Mouse (Mus musculus) limb, embryonic 11.5 days (tissue): ENCODE measurements around the gene Sugct. TPM values are rescaled to one million over a fixed set of nuclear protein-coding genes. Genes with fewer than 3 reads are reported as not detected.

ENCODE experiments used
- ATAC-seq: fragments of 200-750 bp; cut with Nextera tagmentation; 2 replicates; pipeline ENCODE4 v1.8.0; 2017; ENCODE audit warnings: low read depth; ENCODE audit not compliant: insufficient number of reproducible peaks, low FRiP score, low TSS enrichment
- DNase-seq: peaks from one replicate; pipeline ENCODE4 v3.0.0-alpha.2; 2015; ENCODE audit warnings: low spot score
- H3K27ac ChIP-seq: fragments of 300-500 bp; sonication (generic); replicated peaks from 2 replicates; pipeline ENCODE4 v1.5.1; 2014; ENCODE audit warnings: low read depth, mild to moderate bottlenecking, low read length
- H3K27me3 ChIP-seq: fragments of 300-500 bp; sonication (generic); 2 replicates; pipeline ENCODE4 v1.6.1; 2014; ENCODE audit warnings: mild to moderate bottlenecking, low read length, mixed read lengths; ENCODE audit not compliant: control insufficient read depth, insufficient read depth
- H3K36me3 ChIP-seq: fragments of 300-500 bp; sonication (generic); 2 replicates; pipeline ENCODE4 v1.6.1; 2014; ENCODE audit warnings: mild to moderate bottlenecking, low read length, moderate library complexity, mixed read lengths; ENCODE audit not compliant: control insufficient read depth, insufficient read depth
- H3K4me1 ChIP-seq: fragments of 300-500 bp; sonication (generic); 2 replicates; pipeline ENCODE4 v1.6.1; 2014; ENCODE audit warnings: low read length, mixed read lengths; ENCODE audit not compliant: control insufficient read depth, insufficient read depth
- H3K4me2 ChIP-seq: fragments of 300-500 bp; sonication (generic); 2 replicates; pipeline ENCODE4 v1.6.1; 2014; ENCODE audit warnings: low read depth, mild to moderate bottlenecking, moderate library complexity; ENCODE audit not compliant: severe bottlenecking
- H3K4me3 ChIP-seq: fragments of 300-500 bp; sonication (generic); 2 replicates; pipeline ENCODE4 v1.5.1; 2014; ENCODE audit warnings: low read depth, low read length
- H3K9ac ChIP-seq: fragments of 300-500 bp; sonication (generic); 2 replicates; pipeline ENCODE4 v1.6.1; 2014; ENCODE audit warnings: mild to moderate bottlenecking, low read length
- H3K9me3 ChIP-seq: fragments of 300-500 bp; sonication (generic); 2 replicates; pipeline ENCODE4 v1.6.1; 2016; ENCODE audit warnings: low read length; ENCODE audit not compliant: control insufficient read depth
- WGBS: fragments of 180-500 bp; shearing (Covaris S2); extraction: QIAGEN DNeasy Blood & Tissue Kit; methylation state at CpG from one replicate; pipeline ENCODE4 v1.1.7; 2014; 5-methylcytosine and 5-hydroxymethylcytosine counted together
- polyA plus RNA-seq: library from polyadenylated mRNA; unstranded; fragments of >200 nt; fragmentation: Nextera tagmentation; extraction: Ambion mirVana; gene quantifications from 2 replicates; pipeline ENCODE4 v1.2.1, GENCODE M21; 2014

The Sugct gene
- polyA plus RNA-seq, 1 experiment from 2014 or later: 3.9 TPM

DNA sequence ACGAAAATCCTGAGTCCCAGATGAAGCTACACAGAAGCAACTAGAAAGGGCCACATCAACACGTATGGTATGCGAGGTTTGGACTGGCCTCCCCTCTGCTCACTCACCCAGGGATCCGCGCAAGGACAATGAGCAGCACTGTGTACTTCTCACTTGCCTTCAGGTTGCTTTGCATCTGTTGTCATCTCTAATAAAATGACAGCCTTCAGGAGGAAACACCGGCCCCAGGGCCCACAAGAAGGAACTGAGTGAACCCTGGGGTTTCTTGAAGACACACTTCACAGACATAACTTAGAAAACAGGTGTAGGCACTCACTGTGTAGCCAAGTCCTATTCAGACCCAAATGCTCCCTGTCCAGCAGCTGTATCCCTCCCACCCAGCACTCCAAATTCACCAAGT lies 877.9 kb downstream of the Sugct start:
- WGBS: 72% methylated on average over 6 of the region's 6 CpGs
- no peaks in the 10 kb centered on the region for H3K4me1 ChIP-seq
- H3K27ac ChIP-seq: no peak overlapping the region
- H3K27me3 ChIP-seq: no peaks in the 10 kb centered on the region
- DNase-seq: no peak
- H3K9ac ChIP-seq: no peak overlapping the region
- H3K9me3 ChIP-seq: no peaks in the 10 kb centered on the region
- no peak overlapping the region for H3K4me2 ChIP-seq
- ATAC-seq: no peak
- H3K4me3 ChIP-seq: no peak overlapping the region
- no peaks in the 10 kb centered on the region for H3K36me3 ChIP-seq

DNA sequence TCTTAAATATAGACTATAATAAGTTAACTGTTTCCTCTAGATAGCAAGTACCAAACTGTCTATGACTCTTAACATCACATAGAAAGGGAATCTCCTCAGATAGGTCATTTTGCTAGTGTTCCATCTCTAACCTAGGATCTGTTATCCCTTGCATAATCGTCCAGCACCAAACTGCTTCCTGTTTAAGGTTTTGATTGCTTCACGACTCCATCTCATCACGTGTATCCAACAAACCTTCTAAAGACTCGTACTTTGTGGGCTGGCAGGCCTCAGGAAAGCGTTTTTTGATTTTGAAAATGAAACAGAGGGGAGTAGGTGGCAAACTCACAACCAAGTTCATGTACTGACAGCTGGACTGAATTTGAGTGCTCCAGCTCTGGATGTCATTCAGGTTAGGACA lies 878.6 kb downstream of the Sugct start:
- no peak overlapping the region for H3K4me2 ChIP-seq
- H3K27ac ChIP-seq: no peak overlapping the region
- no peak overlapping the region for H3K9ac ChIP-seq
- no peaks in the 10 kb centered on the region for H3K27me3 ChIP-seq
- no peak for DNase-seq
- ATAC-seq: no peak
- no peaks in the 10 kb centered on the region for H3K4me1 ChIP-seq
- no peaks in the 10 kb centered on the region for H3K36me3 ChIP-seq
- 73% methylated on average over 5 of the region's 5 CpGs for WGBS
- no peaks in the 10 kb centered on the region for H3K9me3 ChIP-seq
- no peak overlapping the region for H3K4me3 ChIP-seq

DNA sequence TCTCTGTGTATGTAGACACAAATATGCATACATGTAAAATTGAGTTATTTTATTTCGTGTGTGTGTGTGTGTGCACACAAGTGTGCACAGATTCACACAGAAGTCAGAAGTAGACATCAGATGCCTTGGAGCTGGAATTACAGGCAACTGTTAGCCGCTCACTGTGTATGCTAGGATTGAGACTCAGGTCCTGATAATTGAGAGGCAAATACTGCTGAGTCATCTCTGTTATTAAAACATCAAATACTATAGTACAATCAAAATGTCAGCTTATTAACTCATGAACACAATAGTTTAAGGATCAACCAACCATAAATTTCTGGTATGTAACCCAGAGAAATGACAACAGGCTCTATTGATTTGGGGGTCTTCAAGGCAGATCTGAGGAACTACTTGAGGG lies 883.1 kb downstream of the Sugct start:
- no peaks in the 10 kb centered on the region for H3K36me3 ChIP-seq
- ATAC-seq (no peak), DNase-seq (no peak)
- no peaks in the 10 kb centered on the region for H3K9me3 ChIP-seq
- no peak overlapping the region for H3K27ac ChIP-seq
- H3K4me2 ChIP-seq: no peak overlapping the region
- H3K4me3 ChIP-seq: no peak overlapping the region
- no peaks in the 10 kb centered on the region for H3K4me1 ChIP-seq
- H3K27me3 ChIP-seq: no peaks in the 10 kb centered on the region
- no peak overlapping the region for H3K9ac ChIP-seq
- 91% methylated on average over 2 of the region's 2 CpGs for WGBS

Other genes with a start within 250 kb of the Sugct start
- gene Mplkip, start 361 bp downstream of the Sugct start, polyA plus RNA-seq: 46.7 and 56.5 TPM in 2 replicates
- gene Cdk13, start 109.5 kb upstream of the Sugct start, polyA plus RNA-seq: 18.1 and 20.4 TPM in 2 replicates
- 101 and 104 TPM in 2 replicates for gene Rala, start 248.7 kb upstream of the Sugct start, polyA plus RNA-seq